18 mouse cellular contexts compared by ENCODE assay signal in the genomic region with DNA sequence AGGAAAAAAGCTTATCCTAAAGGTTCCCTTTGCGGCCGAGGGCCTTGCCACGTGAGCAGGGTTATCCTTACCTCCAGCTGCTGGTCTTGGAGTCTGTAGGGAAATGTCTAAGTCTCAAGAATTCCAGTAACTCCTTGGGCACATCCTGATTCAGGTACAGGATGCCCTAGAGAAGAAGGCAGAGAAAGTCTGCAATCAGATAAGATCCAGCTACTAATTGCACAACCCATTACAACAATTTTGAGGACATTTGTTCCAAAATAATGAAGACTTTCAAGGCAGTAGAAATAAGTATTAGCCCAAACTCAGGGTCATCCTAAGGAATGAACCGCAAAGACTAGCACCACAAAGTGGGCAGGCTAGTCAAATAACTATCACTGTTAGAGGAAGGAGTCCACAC. TPM values are rescaled to one million over a fixed set of nuclear protein-coding genes. Genes with fewer than 3 reads are reported as not detected.
DNase-seq lines count a peak whose midpoint lies in the region; ATAC-seq and TF ChIP-seq lines count a peak whose summit lies in the region.
"Had no signal": no experiment of that assay in that cellular context is flagged by ENCODE, and none has a peak within 500 bp of the region (broad histone marks: within the 10 kb centered on the region; RNA-seq: fewer than 3 reads in every experiment).

No protein-coding gene starts in this region.

- no peak for ATAC-seq in erythroblast, adult 5-6 weeks (replicated peaks; ENCODE audit: low FRiP score, poor library complexity, severe bottlenecking)
- ATAC-seq in lung, embryonic 15.5 days (ENCODE audit: borderline replicate concordance, extremely low read depth, low FRiP score, low TSS enrichment): no peak
- ATAC-seq in embryonic facial prominence, embryonic 14.5 days (ENCODE audit: low read depth): no peak
- ATAC-seq in liver, postnatal 0 days: no peak

- H3K36me3 ChIP-seq in erythroblast, embryonic 14.5 days (ENCODE audit: control insufficient read depth): peaks cover 67% of the 10 kb centered on the region
- peaks cover 37% of the 10 kb centered on the region for H3K36me3 ChIP-seq in lung, embryonic 15.5 days
- H3K36me3 ChIP-seq in embryonic facial prominence, embryonic 14.5 days (ENCODE audit: control insufficient read depth, insufficient read depth, low read length): peaks cover 37% of the 10 kb centered on the region
- H3K36me3 ChIP-seq in liver, postnatal 0 days (replicated peaks; ENCODE audit: insufficient read depth, low read length): peaks cover 42% of the 10 kb centered on the region

- H3K4me1 ChIP-seq in erythroblast, embryonic 14.5 days (ENCODE audit: control insufficient read depth): peaks cover 78% of the 10 kb centered on the region
- H3K4me1 ChIP-seq in lung, embryonic 15.5 days: peaks cover 14% of the 10 kb centered on the region
- peaks cover 4% of the 10 kb centered on the region; the same call in 1 of the 2 replicates for H3K4me1 ChIP-seq in lung, adult 2 months (ENCODE audit: control insufficient read depth, insufficient read depth, low read length)
- H3K4me1 ChIP-seq in embryonic facial prominence, embryonic 14.5 days (ENCODE audit: control insufficient read depth, insufficient read depth, low read length): peaks cover 4% of the 10 kb centered on the region
- H3K4me1 ChIP-seq in liver, postnatal 0 days (ENCODE audit: insufficient read depth): peaks cover 17% of the 10 kb centered on the region

- 59% methylated on average over 4 of the region's 4 CpGs for WGBS in lung, embryonic 15.5 days
- WGBS in lung, adult 2 months: 67% methylated on average over 4 of the region's 4 CpGs
- 52% methylated on average over 4 of the region's 4 CpGs for WGBS in embryonic facial prominence, embryonic 14.5 days
- WGBS in liver, postnatal 0 days (ENCODE audit: insufficient replicate concordance): 71% methylated on average over 4 of the region's 4 CpGs

- H3K4me3 ChIP-seq in erythroblast, embryonic 14.5 days (replicated peaks): peak overlapping the region; percentile 81
- 0 out of 2 replicates have a peak overlapping the region, but pooled peaks have one; percentile 53 for H3K4me3 ChIP-seq in lung, embryonic 15.5 days
- H3K4me3 ChIP-seq in lung, adult 2 months (replicated peaks; ENCODE audit: extremely low read depth, low read depth, low read length): no peak overlapping the region
- H3K4me3 ChIP-seq in embryonic facial prominence, embryonic 14.5 days (ENCODE audit: low read depth, low read length): no peak overlapping the region
- peak overlapping the region; percentile 80 for H3K4me3 ChIP-seq in liver, postnatal 0 days (ENCODE audit: low read depth, low read length)

- no peak overlapping the region for H3K27ac ChIP-seq in lung, embryonic 15.5 days
- no peak overlapping the region for H3K27ac ChIP-seq in embryonic facial prominence, embryonic 14.5 days (replicated peaks; ENCODE audit: low read depth, low read length)
- H3K27ac ChIP-seq in liver, postnatal 0 days (ENCODE audit: low read depth): no peak overlapping the region
- H3K27ac ChIP-seq: heart, adult 2 months; hindbrain, embryonic 15.5 days; intestine, embryonic 15.5 days; layer of hippocampus, adult 2 months; limb, embryonic 12.5 days; midbrain, embryonic 12.5 days had no signal

- no peak for TF ChIP-seq EP300 in liver, postnatal 0 days (IDR thresholded peaks at IDR 0.05; ENCODE audit: low read depth)

- peaks cover 16% of the 10 kb centered on the region for H3K9me3 ChIP-seq in erythroblast, embryonic 14.5 days (ENCODE audit: control insufficient read depth, low read length)
- H3K9me3 ChIP-seq in lung, embryonic 15.5 days: no peaks in the 10 kb centered on the region
- no peaks in the 10 kb centered on the region for H3K9me3 ChIP-seq in embryonic facial prominence, embryonic 14.5 days (ENCODE audit: control insufficient read depth, low read length)
- no peaks in the 10 kb centered on the region for H3K9me3 ChIP-seq in liver, postnatal 0 days (ENCODE audit: low read length)
- H3K9me3 ChIP-seq: hindbrain, embryonic 15.5 days; intestine, embryonic 15.5 days; limb, embryonic 12.5 days; midbrain, embryonic 12.5 days had no signal

- peaks cover 17% of the 10 kb centered on the region for H3K27me3 ChIP-seq in erythroblast, embryonic 14.5 days (ENCODE audit: control insufficient read depth)
- H3K27me3 ChIP-seq in lung, embryonic 15.5 days: peaks cover 23% of the 10 kb centered on the region; the same call in 1 of the 2 replicates
- peaks cover 26% of the 10 kb centered on the region for H3K27me3 ChIP-seq in embryonic facial prominence, embryonic 14.5 days (replicated peaks; ENCODE audit: control insufficient read depth, insufficient read depth, low read length)
- peaks cover 12% of the 10 kb centered on the region for H3K27me3 ChIP-seq in liver, postnatal 0 days (ENCODE audit: insufficient read depth, low read length)

- peak overlapping the region; percentile 97 for H3K4me2 ChIP-seq in lung, embryonic 15.5 days
- peak overlapping the region; percentile 5; the same call in 1 of the 2 replicates for H3K4me2 ChIP-seq in embryonic facial prominence, embryonic 14.5 days (ENCODE audit: low read depth, low read length)
- peak overlapping the region; percentile 90 for H3K4me2 ChIP-seq in liver, postnatal 0 days (ENCODE audit: low read depth, low read length)

- H3K9ac ChIP-seq in lung, embryonic 15.5 days: no peak overlapping the region
- no peak overlapping the region for H3K9ac ChIP-seq in embryonic facial prominence, embryonic 14.5 days (ENCODE audit: low read depth, low read length)
- H3K9ac ChIP-seq in liver, postnatal 0 days (replicated peaks): peak overlapping the region; percentile 81; the same call in 1 of the 2 replicates

- no peak for TF ChIP-seq CTCF in lung, adult 2 months (IDR thresholded peaks at IDR 0.05; ENCODE audit: insufficient read depth, low read length)
- TF ChIP-seq CTCF in liver, postnatal 0 days (IDR thresholded peaks at IDR 0.05; ENCODE audit: low read depth): no peak

- no peak for DNase-seq in lung, adult 2 months
- DNase-seq in embryonic facial prominence, embryonic 14.5 days (ENCODE audit: low spot score): no peak
- DNase-seq in liver, postnatal 0 days: no peak
- DNase-seq in kidney, postnatal 14 days: no peak
- DNase-seq: cerebellum, adult 8-10 months; cerebellum, postnatal 36 days; layer of hippocampus, postnatal 36 days; right cerebral cortex, postnatal 25 days; thymus, postnatal 25 days had no signal

- TF ChIP-seq POLR2A in lung, adult 2 months (IDR thresholded peaks at IDR 0.05; ENCODE audit: borderline replicate concordance, extremely low read depth, low read depth, low read length): no peak

RNA-seq across cellular contexts. Expression of a gene that starts 1.5 kb away (rescaled TPM):
- polyA plus RNA-seq in erythroblast, embryonic 14.5 days (2012): 13.3 and 20.5 TPM in 2 replicates
- 35.7 and 39.1 TPM in 2 replicates for total RNA-seq in erythroblast, adult 5-6 weeks (2015; ENCODE audit: low replicate concordance)
- 58.5 and 59.1 TPM in 2 replicates for total RNA-seq in erythroblast, adult 5-6 weeks (2017; ENCODE audit: low replicate concordance)
- polyA plus RNA-seq in lung, embryonic 15.5 days (2015; fragmentation: Nextera tagmentation; extraction: Ambion mirVana): 9.8 and 10.6 TPM in 2 replicates
- 14.5 and 18.0 TPM in 2 replicates for polyA plus RNA-seq in lung, adult 2 months (2012; rRNA removed)
- polyA plus RNA-seq in embryonic facial prominence, embryonic 14.5 days (2014; fragmentation: Nextera tagmentation; extraction: Ambion mirVana): 3.4 and 4.1 TPM in 2 replicates
- 13.4 and 13.7 TPM in 2 replicates for polyA plus RNA-seq in liver, postnatal 0 days (2015; fragmentation: Nextera tagmentation; extraction: Ambion mirVana)

RNA-seq across cellular contexts. Expression of a gene that starts 8.0 kb away (rescaled TPM):
- 10.8 and 12.3 TPM in 2 replicates for polyA plus RNA-seq in erythroblast, embryonic 14.5 days (2012)
- total RNA-seq in erythroblast, adult 5-6 weeks (2015; ENCODE audit: low replicate concordance): 121 and 151 TPM in 2 replicates
- total RNA-seq in erythroblast, adult 5-6 weeks (2017; ENCODE audit: low replicate concordance): 155 and 185 TPM in 2 replicates
- 655 and 682 TPM in 2 replicates for polyA plus RNA-seq in lung, embryonic 15.5 days (2015; fragmentation: Nextera tagmentation; extraction: Ambion mirVana)
- 162 and 176 TPM in 2 replicates for polyA plus RNA-seq in lung, adult 2 months (2012; rRNA removed)
- 801 and 834 TPM in 2 replicates for polyA plus RNA-seq in embryonic facial prominence, embryonic 14.5 days (2014; fragmentation: Nextera tagmentation; extraction: Ambion mirVana)
- 368 and 376 TPM in 2 replicates for polyA plus RNA-seq in liver, postnatal 0 days (2015; fragmentation: Nextera tagmentation; extraction: Ambion mirVana)

RNA-seq across cellular contexts. Expression of a gene that starts 58.3 kb away (rescaled TPM):
- 11.0 and 14.6 TPM in 2 replicates for polyA plus RNA-seq in erythroblast, embryonic 14.5 days (2012)
- total RNA-seq in erythroblast, adult 5-6 weeks (2015; ENCODE audit: low replicate concordance): 11.1 and 33.4 TPM in 2 replicates
- 44.0 and 54.1 TPM in 2 replicates for total RNA-seq in erythroblast, adult 5-6 weeks (2017; ENCODE audit: low replicate concordance)
- polyA plus RNA-seq in lung, embryonic 15.5 days (2015; fragmentation: Nextera tagmentation; extraction: Ambion mirVana): 117 and 126 TPM in 2 replicates
- polyA plus RNA-seq in lung, adult 2 months (2012; rRNA removed): 50.7 and 57.3 TPM in 2 replicates
- 139 and 143 TPM in 2 replicates for polyA plus RNA-seq in embryonic facial prominence, embryonic 14.5 days (2014; fragmentation: Nextera tagmentation; extraction: Ambion mirVana)
- polyA plus RNA-seq in liver, postnatal 0 days (2015; fragmentation: Nextera tagmentation; extraction: Ambion mirVana): 30.4 and 34.5 TPM in 2 replicates

RNA-seq across cellular contexts. Expression of a gene that starts 58.4 kb away (rescaled TPM):
- 2.5 and 3.8 TPM in 2 replicates for polyA plus RNA-seq in erythroblast, embryonic 14.5 days (2012)
- 71.7 and 81.5 TPM in 2 replicates for total RNA-seq in erythroblast, adult 5-6 weeks (2015; ENCODE audit: low replicate concordance)
- 37.1 and 66.1 TPM in 2 replicates for total RNA-seq in erythroblast, adult 5-6 weeks (2017; ENCODE audit: low replicate concordance)
- 148 and 149 TPM in 2 replicates for polyA plus RNA-seq in lung, embryonic 15.5 days (2015; fragmentation: Nextera tagmentation; extraction: Ambion mirVana)
- 7.3 and 13.0 TPM in 2 replicates for polyA plus RNA-seq in lung, adult 2 months (2012; rRNA removed)
- 112 and 119 TPM in 2 replicates for polyA plus RNA-seq in embryonic facial prominence, embryonic 14.5 days (2014; fragmentation: Nextera tagmentation; extraction: Ambion mirVana)
- polyA plus RNA-seq in liver, postnatal 0 days (2015; fragmentation: Nextera tagmentation; extraction: Ambion mirVana): 122 and 133 TPM in 2 replicates

Comparison
In these comparisons a context has a peak if more than half of its experiments do, and no peak if none do; other contexts are left out.
1. H3K4me3 ChIP-seq: peak in erythroblast, embryonic 14.5 days (single experiment), lung, embryonic 15.5 days (single experiment) and liver, postnatal 0 days (single experiment); none in lung, adult 2 months (single experiment) and embryonic facial prominence, embryonic 14.5 days (single experiment).
2. H3K4me2 ChIP-seq: peak in every context shown above with its lines; median percentile 97 in lung, embryonic 15.5 days; 90 in liver, postnatal 0 days; 5 in embryonic facial prominence, embryonic 14.5 days.
3. RNA of a gene that starts 8.0 kb away (polyA plus RNA-seq): 801 to 834 TPM in embryonic facial prominence, embryonic 14.5 days, 655 to 682 TPM in lung, embryonic 15.5 days, 368 to 376 TPM in liver, postnatal 0 days and 162 to 176 TPM in lung, adult 2 months; 10.8 to 12.3 TPM in erythroblast, embryonic 14.5 days; every median in the first group is over 10 times any median in the second.